Mouse (Mus musculus) hindbrain, postnatal 0 days (tissue): Measurements from ENCODE around the gene Gm45062. TPM values are rescaled to one million over a fixed set of nuclear protein-coding genes. Genes with fewer than 3 reads are reported as not detected.

Experiments used
- ATAC-seq: fragments of 200-750 bp; cut with Nextera tagmentation; 2 replicates; pipeline ENCODE4 v1.8.0; 2017; ENCODE audit warnings: mild to moderate bottlenecking, moderate TSS enrichment, moderate library complexity
- DNase-seq: peaks from one replicate; pipeline ENCODE4 v3.0.0-alpha.2; 2015; ENCODE audit warnings: low spot score
- H3K27ac ChIP-seq: fragments of 300-500 bp; sonication (generic); 2 replicates; pipeline ENCODE4 v1.5.1; 2014; ENCODE audit warnings: mild to moderate bottlenecking
- H3K27me3 ChIP-seq: fragments of 300-500 bp; sonication (generic); 2 replicates; pipeline ENCODE4 v1.6.1; 2014; ENCODE audit warnings: low read length, mixed read lengths; ENCODE audit not compliant: insufficient read depth
- H3K36me3 ChIP-seq: fragments of 300-500 bp; sonication (generic); 2 replicates; pipeline ENCODE4 v1.6.1; 2014; ENCODE audit warnings: low read length, mixed read lengths; ENCODE audit not compliant: insufficient read depth
- H3K4me1 ChIP-seq: fragments of 300-500 bp; sonication (generic); 2 replicates; pipeline ENCODE4 v1.6.1; 2014; ENCODE audit warnings: antibody characterized with exemption, low read length, mixed read lengths; ENCODE audit not compliant: insufficient read depth
- H3K4me2 ChIP-seq: fragments of 300-500 bp; sonication (generic); 2 replicates; pipeline ENCODE4 v1.6.1; 2014; ENCODE audit warnings: low read depth, mild to moderate bottlenecking, low read length, moderate library complexity, mixed read lengths
- H3K4me3 ChIP-seq: fragments of 300-500 bp; sonication (generic); 2 replicates; pipeline ENCODE4 v1.5.1; 2014; ENCODE audit warnings: low read length
- H3K9ac ChIP-seq: fragments of 300-500 bp; sonication (generic); replicated peaks from 2 replicates; pipeline ENCODE4 v1.6.1; 2014; ENCODE audit warnings: mild to moderate bottlenecking, low read length, moderate library complexity, mixed read lengths
- H3K9me3 ChIP-seq: fragments of 300-500 bp; sonication (generic); 2 replicates; pipeline ENCODE4 v1.6.1; 2016; ENCODE audit warnings: low read length, mixed read lengths
- CTCF ChIP-seq: IDR thresholded peaks from 2 replicates; pipeline ENCODE4 v1.5.1; 2016; ENCODE audit warnings: antibody characterized with exemption, control low read depth, low read depth
- WGBS: fragments of 180-500 bp; shearing (Covaris S2); extraction: QIAGEN DNeasy Blood & Tissue Kit; methylation state at CpG from one replicate; pipeline ENCODE4 v1.1.7; 2014; 5-methylcytosine and 5-hydroxymethylcytosine counted together
- polyA plus RNA-seq: library from polyadenylated mRNA; unstranded; fragments of >200 nt; fragmentation: Nextera tagmentation; extraction: Ambion mirVana; gene quantifications from 2 replicates; pipeline ENCODE4 v1.2.1, GENCODE M21; 2015
- total RNA-seq: library from RNA; depleted of rRNA; stranded (reverse); fragments of >200 nt; gene quantifications from 2 replicates; pipeline ENCODE4 v1.2.3, GENCODE M21; 2014

The Gm45062 gene
- total and polyA plus RNA-seq, 2 experiments from 2014 or later = 1.8 to 4.9 TPM

DNA sequence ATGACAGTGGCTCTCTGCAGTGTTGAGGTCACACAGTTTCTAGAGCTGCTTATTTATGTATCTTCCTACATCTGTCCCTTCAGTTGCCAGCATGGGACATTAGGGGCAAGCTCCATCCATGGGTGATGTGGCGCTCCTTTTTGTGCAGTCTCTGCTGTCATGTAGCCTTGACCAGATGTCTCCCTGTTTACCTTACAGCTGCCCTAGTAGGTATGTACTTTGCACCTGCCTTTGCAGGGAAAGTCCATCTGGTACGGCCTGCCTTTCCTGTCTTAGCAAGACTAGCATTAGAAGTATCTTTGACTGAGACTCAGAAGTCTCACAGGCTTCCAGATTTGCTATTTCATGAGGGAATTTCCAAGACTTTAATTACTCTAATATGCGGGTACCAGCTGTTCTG is 11.8 kb downstream of the Gm45062 start:
- Histone ChIP-seq H3K4me2 (no peak overlapping the region), H3K36me3 (0 out of 2 replicates have a peak, but pooled peaks cover 4% of the 10 kb centered on the region), H3K9ac (no peak overlapping the region), H3K27ac (no peak overlapping the region), H3K4me3 (no peak overlapping the region), H3K27me3 (no peaks in the 10 kb centered on the region), H3K9me3 (no peaks in the 10 kb centered on the region), H3K4me1 (no peaks in the 10 kb centered on the region)
- TF ChIP-seq CTCF = no peak
- no peak for DNase-seq
- WGBS = 79% methylated on average over 3 of the region's 3 CpGs
- no peak for ATAC-seq

DNA sequence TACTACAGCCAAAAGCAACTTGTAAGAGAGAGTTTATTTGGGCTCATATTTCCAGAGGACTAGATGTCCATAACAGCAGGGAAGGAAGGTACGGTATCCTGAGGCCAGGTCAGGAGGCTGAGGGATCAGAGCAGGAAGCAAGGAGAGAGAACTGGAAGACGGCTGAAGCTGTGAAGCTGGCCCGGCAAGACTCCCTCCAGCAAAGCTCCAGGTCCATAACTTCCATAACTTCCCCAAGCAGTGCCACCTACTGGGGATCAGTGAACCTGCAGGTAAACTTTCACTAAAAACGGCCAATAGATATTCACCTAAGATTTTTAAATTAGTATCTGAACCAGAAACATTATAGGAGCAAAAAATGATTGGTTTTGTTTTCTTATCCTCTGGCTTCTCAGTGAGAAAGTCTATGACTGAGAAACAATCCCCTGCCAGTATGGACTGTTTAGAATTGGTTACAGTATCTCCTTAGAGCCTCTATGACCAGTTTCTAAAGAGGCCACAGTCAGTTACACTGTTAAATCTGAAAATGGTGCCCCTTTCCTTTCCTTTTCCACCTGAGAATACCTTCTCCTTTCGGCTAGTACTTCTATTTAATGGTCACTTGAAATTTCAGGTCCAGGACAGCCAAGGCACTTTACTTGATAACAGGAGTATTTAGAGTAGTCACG is 15.3 kb downstream of the Gm45062 start:
- no peaks in the 10 kb centered on the region for H3K9me3 ChIP-seq
- WGBS = 36% methylated on average over 6 of the region's 6 CpGs
- H3K4me3 ChIP-seq = no peak overlapping the region
- H3K27me3 ChIP-seq = no peaks in the 10 kb centered on the region
- H3K36me3 ChIP-seq = 0 out of 2 replicates have a peak, but pooled peaks cover 4% of the 10 kb centered on the region
- ATAC-seq (peak; percentile 65; the same call in 1 of the 2 replicates), DNase-seq (peak; percentile 61)
- H3K4me1 ChIP-seq = no peaks in the 10 kb centered on the region
- H3K27ac ChIP-seq = no peak overlapping the region
- H3K9ac ChIP-seq = no peak overlapping the region
- H3K4me2 ChIP-seq = no peak overlapping the region
- TF ChIP-seq CTCF = peak; percentile 76

DNA sequence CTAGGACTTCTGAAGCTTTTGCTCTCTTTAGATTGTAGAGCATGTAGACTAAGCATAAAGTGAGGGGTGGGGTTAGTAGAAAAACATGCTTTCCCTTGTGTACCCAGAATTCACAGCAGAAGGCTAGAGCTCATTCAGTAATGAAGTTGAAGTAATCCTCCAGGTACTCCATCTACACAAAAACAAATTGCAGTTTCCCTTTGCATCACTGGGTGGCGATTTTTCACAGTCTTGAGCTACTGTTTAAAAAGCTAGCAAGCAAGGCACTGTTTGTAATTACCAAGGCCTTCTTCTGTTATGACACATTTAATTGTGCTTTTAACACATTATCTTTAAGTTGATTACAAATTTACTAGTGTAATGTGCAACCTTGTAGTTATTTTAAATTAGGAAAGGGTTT is 15.8 kb downstream of the Gm45062 start:
- no peak overlapping the region for H3K9ac ChIP-seq
- H3K4me3 ChIP-seq = no peak overlapping the region
- 0 out of 2 replicates have a peak, but pooled peaks cover 4% of the 10 kb centered on the region for H3K36me3 ChIP-seq
- TF ChIP-seq CTCF = peak; percentile 75
- ATAC-seq = peak; percentile 80; the same call in 1 of the 2 replicates
- peak; percentile 86 for DNase-seq
- H3K4me2 ChIP-seq = no peak overlapping the region
- no peaks in the 10 kb centered on the region for H3K9me3 ChIP-seq
- H3K27me3 ChIP-seq = no peaks in the 10 kb centered on the region
- no peaks in the 10 kb centered on the region for H3K4me1 ChIP-seq
- no peak overlapping the region for H3K27ac ChIP-seq
- WGBS = 3% methylated on average over 1 of the region's 1 CpGs

DNA sequence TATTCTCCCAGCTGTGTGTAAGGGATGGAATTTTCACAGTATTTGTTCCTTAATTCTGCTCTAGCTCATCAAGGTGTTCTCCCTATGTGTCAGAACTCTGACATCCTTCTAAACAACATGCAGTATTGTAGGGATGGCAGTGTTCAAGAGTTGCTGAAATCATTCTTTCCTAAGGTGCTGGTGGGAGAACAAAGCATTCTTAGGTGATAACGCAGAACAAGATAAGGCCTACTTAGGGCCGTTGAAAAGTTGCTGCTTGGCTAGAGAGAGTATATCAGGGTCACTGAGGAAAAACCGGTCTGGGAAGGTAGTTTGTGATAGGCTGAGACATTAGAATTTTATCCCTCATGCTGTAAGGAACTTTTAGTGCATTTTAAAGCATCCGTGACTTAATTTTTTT is 17.2 kb downstream of the Gm45062 start:
- Histone ChIP-seq H3K9me3 (no peaks in the 10 kb centered on the region), H3K4me3 (no peak overlapping the region), H3K4me1 (no peaks in the 10 kb centered on the region), H3K27ac (no peak overlapping the region), H3K4me2 (no peak overlapping the region), H3K36me3 (0 out of 2 replicates have a peak, but pooled peaks cover 4% of the 10 kb centered on the region), H3K27me3 (no peaks in the 10 kb centered on the region), H3K9ac (no peak overlapping the region)
- ATAC-seq (no peak), DNase-seq (no peak)
- 88% methylated on average over 4 of the region's 4 CpGs for WGBS
- no peak for TF ChIP-seq CTCF

DNA sequence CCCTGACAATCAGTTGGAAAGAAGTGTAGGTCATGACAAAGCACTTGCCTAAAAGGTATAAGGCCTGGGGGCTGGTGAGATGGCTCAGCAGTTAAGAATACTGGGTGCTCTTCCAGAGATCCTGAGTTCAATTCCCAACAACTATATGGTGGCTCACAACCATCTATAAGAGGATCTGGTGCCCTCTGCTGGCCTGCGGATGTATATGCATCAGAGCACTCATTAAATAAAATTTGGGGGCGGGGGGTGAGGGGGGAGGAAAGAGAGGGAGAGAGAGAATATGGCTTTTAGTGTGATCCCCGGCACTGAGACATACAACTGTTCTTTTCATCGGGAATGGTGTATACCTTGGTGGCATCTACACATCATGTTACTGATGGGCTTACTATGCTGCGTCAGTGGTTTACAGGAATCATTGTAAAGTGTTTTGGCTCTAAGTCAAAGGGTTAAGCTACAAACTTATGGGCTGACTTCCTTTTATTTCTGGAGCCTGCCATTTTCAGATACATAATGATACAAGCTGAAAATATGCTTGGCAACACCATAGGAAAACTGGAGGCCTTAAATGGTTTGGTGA is 19.3 kb downstream of the Gm45062 start:
- Histone ChIP-seq H3K27me3 (no peaks in the 10 kb centered on the region), H3K36me3 (no peaks in the 10 kb centered on the region), H3K4me2 (no peak overlapping the region), H3K9ac (no peak overlapping the region), H3K4me3 (no peak overlapping the region), H3K9me3 (no peaks in the 10 kb centered on the region), H3K27ac (no peak overlapping the region), H3K4me1 (no peaks in the 10 kb centered on the region)
- no peak for ATAC-seq
- peak; percentile 53 for TF ChIP-seq CTCF
- 79% methylated on average over 5 of the region's 5 CpGs for WGBS
- no peak for DNase-seq

DNA sequence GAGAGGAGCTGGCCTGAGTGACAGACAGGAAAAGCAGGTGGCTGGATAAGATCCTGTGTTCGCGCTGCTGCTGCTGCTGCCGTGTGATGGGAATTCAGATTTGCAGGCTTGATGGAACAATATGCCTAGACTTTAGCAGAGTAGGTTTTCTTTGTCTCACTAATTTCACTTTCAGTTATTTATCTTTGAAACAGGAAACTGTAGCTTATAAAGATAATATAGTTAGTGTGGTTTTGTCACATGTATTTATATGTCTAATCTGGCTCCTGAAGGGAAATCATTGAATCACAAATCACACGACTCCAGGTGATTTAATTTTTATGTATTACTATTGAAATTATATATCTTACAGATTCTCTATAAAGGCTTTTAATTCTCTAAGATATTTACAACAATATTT is 24.0 kb downstream of the Gm45062 start:
- no peak overlapping the region for H3K9ac ChIP-seq
- H3K4me3 ChIP-seq = no peak overlapping the region
- no peaks in the 10 kb centered on the region for H3K9me3 ChIP-seq
- no peaks in the 10 kb centered on the region for H3K36me3 ChIP-seq
- TF ChIP-seq CTCF = no peak
- DNase-seq (no peak), ATAC-seq (no peak)
- H3K27me3 ChIP-seq = no peaks in the 10 kb centered on the region
- no peaks in the 10 kb centered on the region for H3K4me1 ChIP-seq
- WGBS = 69% methylated on average over 4 of the region's 4 CpGs
- no peak overlapping the region for H3K4me2 ChIP-seq
- no peak overlapping the region for H3K27ac ChIP-seq

DNA sequence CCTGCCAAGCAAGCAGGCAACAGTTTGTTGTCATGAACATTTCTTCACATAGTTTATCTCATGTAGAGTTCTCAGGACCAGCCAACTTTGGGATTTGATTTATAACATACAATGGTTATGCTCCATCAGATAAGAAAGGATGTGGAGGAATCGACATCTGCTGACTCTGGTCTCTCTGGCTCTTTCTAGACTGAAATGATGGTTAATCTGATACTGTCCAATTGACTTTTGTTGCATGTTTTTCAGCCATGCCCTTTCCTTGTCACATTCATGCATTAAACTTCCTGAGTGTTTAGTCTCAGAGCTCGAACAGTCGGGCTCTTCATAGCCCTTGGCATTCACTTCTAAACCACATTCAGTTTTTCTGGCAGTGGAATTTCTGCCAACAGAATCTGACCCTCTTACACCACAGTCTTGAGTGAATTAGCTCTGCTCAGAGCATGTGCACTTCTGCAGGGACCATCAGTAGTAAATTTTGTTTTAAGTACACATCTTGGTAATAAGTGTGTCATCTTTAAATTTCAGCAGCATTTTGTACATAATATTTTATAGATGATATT is 26.2 kb downstream of the Gm45062 start:
- Histone ChIP-seq H3K9me3 (no peaks in the 10 kb centered on the region), H3K9ac (no peak overlapping the region), H3K4me1 (no peaks in the 10 kb centered on the region), H3K27me3 (no peaks in the 10 kb centered on the region), H3K27ac (no peak overlapping the region), H3K36me3 (no peaks in the 10 kb centered on the region), H3K4me2 (no peak overlapping the region), H3K4me3 (no peak overlapping the region)
- TF ChIP-seq CTCF = no peak
- WGBS = 58% methylated on average over 3 of the region's 3 CpGs
- ATAC-seq (no peak), DNase-seq (peak; percentile 37)
